Mouse (Mus musculus) kidney, adult 2 months (tissue): ENCODE measurements around the gene Eprs. TPM values are rescaled to one million over a fixed set of nuclear protein-coding genes. Genes with fewer than 3 reads are reported as not detected.

ENCODE experiments used
- DNase-seq: peaks from one replicate; pipeline ENCODE4 v3.0.0; 2021
- H3K27ac ChIP-seq: fragments of 200-500 bp; 2 replicates; pipeline ENCODE4 v1.5.1; 2012; ENCODE audit warnings: low read depth, low read length, control low read depth, inconsistent platforms; ENCODE audit not compliant: insufficient read depth
- H3K27me3 ChIP-seq: fragments of 200-500 bp; replicated peaks from 2 replicates; pipeline ENCODE4 v1.6.1; 2012; ENCODE audit warnings: mild to moderate bottlenecking, moderate library complexity, low read length, inconsistent platforms; ENCODE audit not compliant: control insufficient read depth, insufficient read depth
- H3K36me3 ChIP-seq: fragments of 200-500 bp; 2 replicates; pipeline ENCODE4 v1.6.1; 2012; ENCODE audit warnings: mild to moderate bottlenecking, moderate library complexity, low read length, inconsistent platforms; ENCODE audit not compliant: control insufficient read depth, insufficient read depth
- H3K4me1 ChIP-seq: fragments of 200-500 bp; 2 replicates; pipeline ENCODE4 v1.6.1; 2011; ENCODE audit warnings: low read length; ENCODE audit not compliant: control insufficient read depth, insufficient read depth
- H3K4me3 ChIP-seq: fragments of 200-500 bp; 2 replicates; pipeline ENCODE4 v1.5.1; 2011; ENCODE audit warnings: mild to moderate bottlenecking, low read depth, low read length, control low read depth; ENCODE audit not compliant: insufficient read depth
- CTCF ChIP-seq: fragments of 200-500 bp; conservative IDR thresholded peaks from 2 replicates; pipeline ENCODE4 v1.5.1; 2011; ENCODE audit warnings: low read depth, mild to moderate bottlenecking, control low read depth, low read length, moderate library complexity, mixed read lengths; ENCODE audit not compliant: insufficient read depth, insufficient read length
- POLR2A ChIP-seq: fragments of 200-500 bp; IDR thresholded peaks from one replicate; pipeline ENCODE4 v1.6.1; 2011; ENCODE audit warnings: low read depth, low read length, control low read depth
- WGBS: fragments of 180-500 bp; shearing (Covaris S2); methylation state at CpG from one replicate; pipeline ENCODE4 v1.1.7; 2018; 5-methylcytosine and 5-hydroxymethylcytosine counted together
- polyA plus RNA-seq: library from polyadenylated mRNA; depleted of rRNA; stranded (reverse); fragments of >200 nt; gene quantifications from 2 replicates; pipeline ENCODE4 v1.2.3, GENCODE M21; 2012

Eprs gene
- polyA plus RNA-seq, 1 experiment = 13.0 TPM

GRCm38 (mm10) chr1:185331364-185331763 lies 31.5 kb upstream of the Eprs start:
- DNase-seq = no peak
- Histone ChIP-seq H3K4me3 (no peak overlapping the region), H3K27me3 (no peaks in the 10 kb centered on the region), H3K36me3 (no peaks in the 10 kb centered on the region), H3K27ac (no peak overlapping the region), H3K4me1 (peaks cover 12% of the 10 kb centered on the region; the same call in 1 of the 2 replicates)
- WGBS = 43% methylated on average over 5 of the region's 5 CpGs
- TF ChIP-seq POLR2A (no peak), CTCF (no peak)

- Histone ChIP-seq H3K4me1 (peaks cover 12% of the 10 kb centered on the region; the same call in 1 of the 2 replicates), H3K36me3 (no peaks in the 10 kb centered on the region), H3K4me3 (peak within 1 kb of the TSS; percentile 71), H3K27me3 (no peaks in the 10 kb centered on the region), H3K27ac (peak within 1 kb of the TSS; percentile 92)
- peak; percentile 95 for DNase-seq
- WGBS = under 1% methylated on average over 32 of the region's 32 CpGs
- peak; percentile 85 for TF ChIP-seq POLR2A
- no peak for TF ChIP-seq CTCF
These were observed 30.8 kb upstream of the Eprs start, which contains the start of gene Bpnt1 for GRCm38 (mm10) chr1:185331983-185332430. TSS of gene Bpnt1 (plus strand) at chr1:185332149.

- TF ChIP-seq CTCF (no peak), POLR2A (no peak)
- DNase-seq = peak; percentile 63
- Histone ChIP-seq H3K4me3 (no peak overlapping the region), H3K4me1 (peaks cover 12% of the 10 kb centered on the region; the same call in 1 of the 2 replicates), H3K27ac (no peak overlapping the region), H3K27me3 (no peaks in the 10 kb centered on the region), H3K36me3 (no peaks in the 10 kb centered on the region)
- WGBS = 54% methylated on average over 5 of the region's 5 CpGs
These were observed 29.2 kb upstream of the Eprs start for GRCm38 (mm10) chr1:185333651-185334050.

- Histone ChIP-seq H3K36me3 (no peaks in the 10 kb centered on the region), H3K27ac (0 out of 2 replicates have a peak overlapping the region, but pooled peaks have one; percentile 64), H3K4me3 (no peak overlapping the region), H3K27me3 (no peaks in the 10 kb centered on the region), H3K4me1 (peaks cover 12% of the 10 kb centered on the region; the same call in 1 of the 2 replicates)
- WGBS = 79% methylated on average over 4 of the region's 4 CpGs
- no peak for DNase-seq
- TF ChIP-seq POLR2A (no peak), CTCF (no peak)
These were observed 28.7 kb upstream of the Eprs start for GRCm38 (mm10) chr1:185334136-185334535.

- H3K4me3 ChIP-seq = no peak overlapping the region
- TF ChIP-seq CTCF = no peak
- no peak for TF ChIP-seq POLR2A
- H3K4me1 ChIP-seq = peaks cover 12% of the 10 kb centered on the region; the same call in 1 of the 2 replicates
- no peaks in the 10 kb centered on the region for H3K27me3 ChIP-seq
- peak; percentile 60 for DNase-seq
- H3K36me3 ChIP-seq = peaks cover 2% of the 10 kb centered on the region; the same call in 1 of the 2 replicates
- H3K27ac ChIP-seq = peak overlapping the region; percentile 64; the same call in 1 of the 2 replicates
- WGBS = 49% methylated on average over 6 of the region's 6 CpGs
These were observed 27.5 kb upstream of the Eprs start for GRCm38 (mm10) chr1:185335231-185335765.

GRCm38 (mm10) chr1:185336535-185336934 lies 26.3 kb upstream of the Eprs start:
- Histone ChIP-seq H3K27ac (no peak overlapping the region), H3K36me3 (peaks cover 3% of the 10 kb centered on the region; the same call in 1 of the 2 replicates), H3K4me1 (peaks cover 12% of the 10 kb centered on the region; the same call in 1 of the 2 replicates), H3K4me3 (no peak overlapping the region), H3K27me3 (no peaks in the 10 kb centered on the region)
- no peak for DNase-seq
- 27% methylated on average over 3 of the region's 3 CpGs for whole genome bisulfite sequencing
- TF ChIP-seq POLR2A (no peak), CTCF (no peak)

GRCm38 (mm10) chr1:185342441-185342840 lies 20.4 kb upstream of the Eprs start:
- TF ChIP-seq POLR2A = no peak
- no peak for TF ChIP-seq CTCF
- no peak overlapping the region for H3K27ac ChIP-seq
- H3K4me3 ChIP-seq = no peak overlapping the region
- 98% methylated on average over 4 of the region's 4 CpGs for WGBS
- H3K27me3 ChIP-seq = no peaks in the 10 kb centered on the region
- peaks cover 5% of the 10 kb centered on the region; the same call in 1 of the 2 replicates for H3K36me3 ChIP-seq
- DNase-seq = no peak
- no peaks in the 10 kb centered on the region for H3K4me1 ChIP-seq
